Mouse (Mus musculus) heart, embryonic 16.5 days (tissue): Measurements from ENCODE around the gene Kdm4b. TPM values are rescaled to one million over a fixed set of nuclear protein-coding genes. Genes with fewer than 3 reads are reported as not detected.

Experiments
- ATAC-seq: fragments of 200-750 bp; cut with Nextera tagmentation; replicated peaks from 2 replicates; pipeline ENCODE4 v1.8.0; 2017; ENCODE audit warnings: moderate number of reproducible peaks; ENCODE audit not compliant: insufficient read depth, low FRiP score; ENCODE audit errors: extremely low read depth
- H3K27ac ChIP-seq: fragments of 300-500 bp; sonication (generic); 2 replicates; pipeline ENCODE4 v1.5.1; 2014; ENCODE audit warnings: mild to moderate bottlenecking, low read length, control low read depth, moderate library complexity
- H3K27me3 ChIP-seq: fragments of 300-500 bp; sonication (generic); 2 replicates; pipeline ENCODE4 v1.6.1; 2014; ENCODE audit warnings: low read length, mixed read lengths; ENCODE audit not compliant: control insufficient read depth, insufficient read depth
- H3K36me3 ChIP-seq: fragments of 300-500 bp; sonication (generic); 2 replicates; pipeline ENCODE4 v1.6.1; 2014; ENCODE audit not compliant: control insufficient read depth, insufficient read depth
- H3K4me1 ChIP-seq: fragments of 300-500 bp; sonication (generic); 2 replicates; pipeline ENCODE4 v1.6.1; 2014; ENCODE audit warnings: low read length, mixed read lengths; ENCODE audit not compliant: control insufficient read depth, insufficient read depth
- H3K4me2 ChIP-seq: fragments of 300-500 bp; sonication (generic); 2 replicates; pipeline ENCODE4 v1.6.1; 2014; ENCODE audit warnings: low read depth, mild to moderate bottlenecking, control low read depth, low read length
- H3K4me3 ChIP-seq: fragments of 300-500 bp; sonication (generic); 2 replicates; pipeline ENCODE4 v1.5.1; 2014; ENCODE audit warnings: mild to moderate bottlenecking, control low read depth, low read length
- H3K9ac ChIP-seq: fragments of 300-500 bp; sonication (generic); 2 replicates; pipeline ENCODE4 v1.6.1; 2014; ENCODE audit warnings: low read length, control low read depth
- H3K9me3 ChIP-seq: fragments of 300-500 bp; sonication (generic); replicated peaks from 2 replicates; pipeline ENCODE4 v1.6.1; 2016; ENCODE audit warnings: low read length; ENCODE audit not compliant: control insufficient read depth
- WGBS: fragments of 180-500 bp; shearing (Covaris S2); extraction: QIAGEN DNeasy Blood & Tissue Kit; methylation state at CpG from one replicate; pipeline ENCODE4 v1.1.7; 2014; 5-methylcytosine and 5-hydroxymethylcytosine counted together
- polyA plus RNA-seq: library from polyadenylated mRNA; unstranded; fragments of >200 nt; fragmentation: Nextera tagmentation; extraction: Ambion mirVana; gene quantifications from 2 replicates; pipeline ENCODE4 v1.2.1, GENCODE M21; 2015

Kdm4b gene
- polyA plus RNA-seq, 1 experiment from 2014 or later: 23.8 TPM

GRCm38 (mm10) chr17:56406878-56407277 lies 81.0 kb downstream of the Kdm4b start:
- WGBS: 47% methylated on average over 4 of the region's 4 CpGs
- Histone ChIP-seq H3K27ac (no peak overlapping the region), H3K4me3 (no peak overlapping the region), H3K9me3 (no peaks in the 10 kb centered on the region), H3K4me2 (no peak overlapping the region), H3K9ac (no peak overlapping the region), H3K27me3 (no peaks in the 10 kb centered on the region), H3K4me1 (peaks cover 20% of the 10 kb centered on the region), H3K36me3 (peaks cover 18% of the 10 kb centered on the region)
- ATAC-seq: no peak

GRCm38 (mm10) chr17:56407379-56407778 lies 81.5 kb downstream of the Kdm4b start:
- Histone ChIP-seq H3K9me3 (no peaks in the 10 kb centered on the region), H3K4me3 (no peak overlapping the region), H3K36me3 (peaks cover 18% of the 10 kb centered on the region), H3K27ac (no peak overlapping the region), H3K27me3 (no peaks in the 10 kb centered on the region), H3K9ac (0 out of 2 replicates have a peak overlapping the region, but pooled peaks have one; percentile 16), H3K4me2 (no peak overlapping the region), H3K4me1 (peaks cover 20% of the 10 kb centered on the region)
- 23% methylated on average over 8 of the region's 8 CpGs for WGBS
- no peak for ATAC-seq

GRCm38 (mm10) chr17:56408965-56409625 lies 83.2 kb downstream of the Kdm4b start:
- no peak overlapping the region for H3K9ac ChIP-seq
- H3K4me1 ChIP-seq: peaks cover 20% of the 10 kb centered on the region
- no peaks in the 10 kb centered on the region for H3K27me3 ChIP-seq
- ATAC-seq: no peak
- H3K4me2 ChIP-seq: no peak overlapping the region
- peaks cover 30% of the 10 kb centered on the region for H3K36me3 ChIP-seq
- WGBS: 30% methylated on average over 13 of the region's 13 CpGs
- H3K27ac ChIP-seq: no peak overlapping the region
- no peaks in the 10 kb centered on the region for H3K9me3 ChIP-seq
- H3K4me3 ChIP-seq: no peak overlapping the region

- no peak overlapping the region for H3K4me3 ChIP-seq
- no peaks in the 10 kb centered on the region for H3K27me3 ChIP-seq
- peaks cover 30% of the 10 kb centered on the region for H3K36me3 ChIP-seq
- peaks cover 20% of the 10 kb centered on the region for H3K4me1 ChIP-seq
- H3K9ac ChIP-seq: no peak overlapping the region
- ATAC-seq: no peak
- H3K9me3 ChIP-seq: no peaks in the 10 kb centered on the region
- 36% methylated on average over 8 of the region's 8 CpGs for WGBS
- H3K4me2 ChIP-seq: no peak overlapping the region
- no peak overlapping the region for H3K27ac ChIP-seq
Measured at GRCm38 (mm10) chr17:56409759-56410158, 83.9 kb downstream of the Kdm4b start.

- H3K4me1 ChIP-seq: peaks cover 20% of the 10 kb centered on the region
- peaks cover 38% of the 10 kb centered on the region for H3K36me3 ChIP-seq
- no peaks in the 10 kb centered on the region for H3K27me3 ChIP-seq
- no peak overlapping the region for H3K4me3 ChIP-seq
- H3K9ac ChIP-seq: no peak overlapping the region
- H3K4me2 ChIP-seq: no peak overlapping the region
- no peak overlapping the region for H3K27ac ChIP-seq
- no peaks in the 10 kb centered on the region for H3K9me3 ChIP-seq
- 92% methylated on average over 7 of the region's 7 CpGs for WGBS
- no peak for ATAC-seq
Measured at GRCm38 (mm10) chr17:56411437-56411836, 85.6 kb downstream of the Kdm4b start.

- H3K9me3 ChIP-seq: no peaks in the 10 kb centered on the region
- no peak overlapping the region for H3K4me3 ChIP-seq
- H3K27ac ChIP-seq: no peak overlapping the region
- no peaks in the 10 kb centered on the region for H3K27me3 ChIP-seq
- ATAC-seq: no peak
- H3K9ac ChIP-seq: no peak overlapping the region
- peaks cover 51% of the 10 kb centered on the region for H3K36me3 ChIP-seq
- H3K4me2 ChIP-seq: no peak overlapping the region
- WGBS: 77% methylated on average over 13 of the region's 13 CpGs
- peaks cover 10% of the 10 kb centered on the region; the same call in 1 of the 2 replicates for H3K4me1 ChIP-seq
Measured at GRCm38 (mm10) chr17:56413113-56413512, 87.3 kb downstream of the Kdm4b start.

GRCm38 (mm10) chr17:56414785-56415184 lies 88.9 kb downstream of the Kdm4b start:
- Histone ChIP-seq H3K4me1 (peaks cover 2% of the 10 kb centered on the region; the same call in 1 of the 2 replicates), H3K4me2 (no peak overlapping the region), H3K36me3 (peaks cover 67% of the 10 kb centered on the region), H3K9me3 (no peaks in the 10 kb centered on the region), H3K27me3 (no peaks in the 10 kb centered on the region), H3K27ac (no peak overlapping the region), H3K4me3 (no peak overlapping the region), H3K9ac (no peak overlapping the region)
- WGBS: 93% methylated on average over 9 of the region's 9 CpGs
- ATAC-seq: no peak

GRCm38 (mm10) chr17:56418304-56418703 lies 92.4 kb downstream of the Kdm4b start:
- Histone ChIP-seq H3K36me3 (peaks cover 61% of the 10 kb centered on the region), H3K4me2 (no peak overlapping the region), H3K27ac (no peak overlapping the region), H3K9ac (no peak overlapping the region), H3K9me3 (no peaks in the 10 kb centered on the region), H3K4me3 (no peak overlapping the region), H3K4me1 (no peaks in the 10 kb centered on the region), H3K27me3 (no peaks in the 10 kb centered on the region)
- 55% methylated on average over 12 of the region's 12 CpGs for WGBS
- no peak for ATAC-seq

GRCm38 (mm10) chr17:56420022-56420421 lies 94.2 kb downstream of the Kdm4b start:
- Histone ChIP-seq H3K27ac (no peak overlapping the region), H3K27me3 (no peaks in the 10 kb centered on the region), H3K9ac (no peak overlapping the region), H3K36me3 (peaks cover 63% of the 10 kb centered on the region), H3K4me3 (no peak overlapping the region), H3K4me1 (peaks cover 3% of the 10 kb centered on the region; the same call in 1 of the 2 replicates), H3K4me2 (no peak overlapping the region), H3K9me3 (no peaks in the 10 kb centered on the region)
- no peak for ATAC-seq
- 98% methylated on average over 2 of the region's 2 CpGs for WGBS
